Mouse (Mus musculus): Measurements from ENCODE around the gene Aggf1.

Gene Aggf1

DNA sequence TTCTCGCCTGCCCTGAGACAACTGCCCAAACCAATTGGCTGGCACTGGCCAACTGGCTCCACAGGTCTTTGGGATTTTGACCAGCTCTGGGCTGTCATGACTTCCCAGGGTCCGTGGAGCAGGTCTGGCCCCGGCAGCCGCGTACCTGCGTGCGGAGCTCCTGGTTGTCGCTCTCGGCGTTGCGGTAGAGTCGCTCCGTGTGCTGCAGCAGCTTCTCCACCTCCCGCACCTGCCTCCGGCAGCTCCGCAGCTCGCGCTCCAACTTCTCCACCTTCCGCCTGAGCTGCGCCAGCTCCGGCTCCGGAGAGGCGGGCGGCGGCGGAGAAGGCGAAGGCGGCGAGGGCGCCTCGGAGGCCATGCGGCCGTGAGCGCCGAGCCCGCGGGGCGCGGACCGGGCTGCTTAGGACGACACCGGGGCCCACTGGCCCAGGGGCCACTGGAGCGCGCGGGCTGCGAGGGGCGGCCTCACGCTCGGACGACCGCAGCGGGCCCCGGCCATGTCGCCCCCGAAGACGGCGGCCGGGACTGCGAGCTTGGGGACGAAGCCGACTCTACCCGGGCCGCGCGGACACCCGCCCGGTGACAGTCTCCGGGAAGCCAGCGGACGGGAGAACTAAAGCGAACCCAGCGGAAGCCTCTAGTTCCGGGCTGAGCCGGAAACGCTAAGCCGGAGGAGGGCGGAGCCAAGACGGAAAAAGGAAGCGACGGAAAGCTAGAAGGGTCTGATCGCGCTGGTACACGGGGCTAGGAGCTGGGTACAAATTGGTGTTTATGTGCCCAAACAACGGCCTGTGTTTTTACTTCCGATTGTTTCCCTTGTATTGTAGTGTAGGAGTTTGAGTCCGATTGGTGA is at the start of gene Aggf1:
TSS of gene Aggf1 (minus strand) at position 652 of the 853 bp plus-strand sequence.
- in situ Hi-C loops (cut with MboI), result loop anchor here (25.0 kb wide), 1 partner anchor 337 kb away; no protein-coding TSS in a partner anchor

GRCm38 (mm10) chr13:95424932-95425331 is 49.8 kb upstream of the Aggf1 start:
- in situ Hi-C loops (cut with MboI), result no loop called here

- in situ Hi-C loops (cut with MboI), result no loop called here
Measured at GRCm38 (mm10) chr13:95419204-95419749, 44.1 kb upstream of the Aggf1 start.

DNA sequence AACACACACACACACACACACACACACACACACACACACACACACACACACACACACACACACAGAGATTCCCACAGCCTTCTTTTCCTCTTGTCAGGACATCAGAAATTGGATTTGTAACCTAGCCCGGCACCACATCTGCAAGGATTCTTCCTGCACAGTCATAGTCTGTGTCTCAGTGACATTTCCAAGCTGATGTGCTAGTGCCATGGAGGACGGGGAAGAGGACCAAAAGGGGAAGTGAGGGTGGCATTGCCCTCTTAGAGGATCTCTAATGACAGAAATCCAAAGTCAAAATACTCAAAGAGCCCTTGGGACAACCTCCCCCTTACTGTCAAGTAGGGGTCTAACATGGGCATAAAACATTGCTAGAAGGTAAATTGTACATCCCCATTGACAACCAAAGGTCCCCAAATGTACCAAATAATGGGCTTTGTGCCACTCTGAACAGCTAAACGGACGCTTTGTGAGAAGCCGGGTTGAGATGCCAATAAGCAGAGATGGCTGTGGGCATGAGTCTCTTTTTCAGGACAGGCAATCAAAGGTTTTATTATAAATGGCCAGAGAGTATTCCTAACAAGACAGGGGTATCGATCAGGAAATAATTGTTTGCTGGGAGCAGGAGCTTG is 43.5 kb upstream of the Aggf1 start:
- in situ Hi-C loops (cut with MboI), result no loop called here

DNA sequence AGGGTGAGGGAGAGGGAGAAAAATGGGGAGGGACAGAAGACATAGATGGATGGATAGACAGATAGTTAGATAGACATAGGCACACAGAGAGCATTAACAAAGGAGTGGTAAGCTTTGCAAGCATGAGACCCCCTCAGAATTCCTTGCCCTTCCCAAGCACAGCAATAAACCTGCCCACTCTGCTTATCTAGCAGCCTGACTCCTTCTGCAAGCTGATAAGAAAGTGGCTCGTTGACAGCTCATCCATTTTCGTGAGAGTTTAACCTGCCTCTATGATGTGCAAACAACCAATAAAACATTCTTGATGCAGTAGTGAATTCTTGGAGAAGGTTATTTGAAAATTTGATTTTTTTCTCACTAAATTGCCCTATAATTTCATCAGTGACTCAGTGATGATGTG is 37.1 kb upstream of the Aggf1 start:
- in situ Hi-C loops (cut with MboI), result no loop called here

GRCm38 (mm10) chr13:95393242-95393641 is 18.1 kb upstream of the Aggf1 start:
- in situ Hi-C loops (cut with MboI), result loop anchor here (25.0 kb wide), 1 partner anchor 319 kb away; no protein-coding TSS in a partner anchor

DNA sequence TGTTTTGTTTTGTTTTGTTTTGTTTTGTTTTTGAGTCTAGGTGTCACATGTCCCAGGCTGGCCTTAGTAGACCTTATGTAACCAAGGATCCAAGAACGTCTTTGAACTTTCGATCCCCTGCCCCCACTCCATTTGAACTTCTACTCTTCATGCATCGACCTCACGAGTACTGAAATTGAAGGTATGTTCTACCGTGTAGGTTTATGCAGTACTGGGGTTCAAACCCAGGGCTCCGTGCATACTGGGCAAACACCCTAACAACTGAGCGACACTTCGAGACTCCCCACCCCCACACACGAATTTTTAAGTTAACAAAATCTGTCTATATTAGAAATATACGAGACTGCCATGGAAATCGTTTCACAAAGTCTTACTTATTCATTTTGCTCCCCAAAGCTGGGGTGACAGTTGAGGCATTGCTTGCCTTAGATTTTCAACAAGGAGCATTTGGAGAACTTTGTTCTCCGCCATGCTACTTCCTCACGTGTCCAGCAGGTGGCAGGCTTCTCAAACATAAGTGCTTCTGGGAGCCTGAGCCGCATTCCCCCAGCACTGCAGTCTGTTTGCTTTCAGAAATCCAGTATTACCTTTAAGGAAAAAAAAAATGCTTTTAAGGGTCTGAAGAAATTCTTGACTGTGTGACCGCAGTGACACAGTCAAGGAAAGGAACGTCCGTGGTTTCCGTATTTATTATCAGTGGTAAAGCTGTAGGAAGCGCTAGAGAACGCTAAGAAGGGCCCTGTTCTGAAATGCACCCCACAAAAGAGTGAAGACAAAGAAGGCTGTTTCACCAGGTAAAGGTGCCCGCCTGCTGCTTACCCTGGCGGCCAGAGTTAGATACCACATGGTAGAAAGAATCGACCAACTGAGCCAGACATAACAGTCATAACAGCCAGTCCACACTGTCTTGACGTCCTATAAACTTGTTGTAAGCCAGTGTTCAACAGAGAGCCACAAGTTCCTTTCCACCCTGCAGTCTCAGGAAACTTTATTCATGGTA is 15.0 kb upstream of the Aggf1 start:
- in situ Hi-C loops (cut with MboI), result loop anchor here (10.0 to 25.0 kb wide), 2 partner anchors 95 to 322 kb away; no protein-coding TSS in a partner anchor

DNA sequence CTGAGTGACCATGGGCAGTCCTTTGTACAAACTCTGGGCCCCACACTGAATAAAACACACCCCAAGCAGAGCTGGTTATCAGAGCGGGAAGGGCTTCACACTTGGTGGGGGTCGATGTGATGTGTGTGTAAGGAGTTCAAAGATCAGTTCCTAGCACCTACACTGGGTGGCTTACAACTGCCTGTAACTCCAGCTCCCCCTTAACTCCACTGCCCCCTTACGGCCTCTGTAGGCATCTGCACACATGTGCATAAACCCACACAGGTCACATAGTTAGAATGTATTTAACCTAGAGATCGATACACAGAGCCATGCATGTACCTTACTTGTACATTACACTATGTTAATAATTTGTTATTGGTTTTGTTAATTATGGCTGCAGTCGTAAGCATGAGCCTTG is 13.1 kb upstream of the Aggf1 start:
- in situ Hi-C loops (cut with MboI), result loop anchor here (10.0 to 25.0 kb wide), 2 partner anchors 97 to 324 kb away; no protein-coding TSS in a partner anchor

- in situ Hi-C loops (cut with MboI), result loop anchor here (10.0 to 25.0 kb wide), 2 partner anchors 102 to 330 kb away; no protein-coding TSS in a partner anchor
Measured at GRCm38 (mm10) chr13:95382418-95382817, 7.3 kb upstream of the Aggf1 start.

DNA sequence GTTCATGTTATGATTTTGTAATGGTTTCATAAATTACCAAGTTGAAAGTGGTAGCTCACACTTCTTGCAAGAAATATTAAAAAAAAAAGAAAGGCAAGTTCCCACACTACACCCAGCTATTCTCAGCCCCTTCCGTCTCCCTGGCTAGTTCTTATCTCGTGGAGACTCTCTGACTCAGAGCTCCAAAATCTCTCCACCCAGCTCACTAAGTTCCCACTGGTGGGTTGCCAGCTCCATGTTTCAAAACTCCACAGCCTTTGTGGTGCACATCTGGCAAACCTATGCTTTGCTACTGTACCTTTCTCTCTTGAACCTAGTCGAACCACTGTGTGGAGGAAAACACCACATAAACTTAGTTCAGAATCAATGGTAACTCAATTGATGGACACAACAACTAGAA is 3.5 kb upstream of the Aggf1 start:
- in situ Hi-C loops (cut with MboI), result loop anchor here (25.0 kb wide), 1 partner anchor 334 kb away; no protein-coding TSS in a partner anchor

DNA sequence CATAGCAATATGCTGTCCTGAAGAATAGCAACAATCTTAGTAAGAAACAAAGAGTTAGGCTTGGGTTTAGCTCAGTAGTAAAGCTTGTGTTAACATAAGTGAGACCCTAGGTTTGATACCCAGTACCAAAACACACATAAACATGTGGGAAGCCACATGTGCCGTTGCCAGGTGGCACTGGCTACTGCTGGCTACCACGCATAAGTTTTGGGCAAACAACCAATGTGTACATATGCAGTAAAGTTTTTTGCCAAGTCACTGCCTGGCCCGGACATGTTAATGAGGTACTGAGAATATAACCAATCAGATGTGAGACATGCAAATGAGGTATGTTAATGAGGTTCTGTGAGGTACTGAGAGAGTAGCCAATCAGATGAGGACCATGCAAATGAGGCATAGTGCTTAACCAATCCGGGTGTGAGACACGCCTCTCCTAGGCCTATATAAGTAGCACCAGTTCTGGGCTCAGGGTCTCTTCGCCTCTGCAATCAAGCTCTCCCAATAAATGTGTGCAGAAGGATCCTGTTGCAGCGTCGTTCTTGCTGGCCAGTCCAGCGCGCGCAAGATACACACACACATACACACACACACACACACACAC is 1.6 kb upstream of the Aggf1 start:
- in situ Hi-C loops (cut with MboI), result loop anchor here (25.0 kb wide), 1 partner anchor 336 kb away; no protein-coding TSS in a partner anchor

DNA sequence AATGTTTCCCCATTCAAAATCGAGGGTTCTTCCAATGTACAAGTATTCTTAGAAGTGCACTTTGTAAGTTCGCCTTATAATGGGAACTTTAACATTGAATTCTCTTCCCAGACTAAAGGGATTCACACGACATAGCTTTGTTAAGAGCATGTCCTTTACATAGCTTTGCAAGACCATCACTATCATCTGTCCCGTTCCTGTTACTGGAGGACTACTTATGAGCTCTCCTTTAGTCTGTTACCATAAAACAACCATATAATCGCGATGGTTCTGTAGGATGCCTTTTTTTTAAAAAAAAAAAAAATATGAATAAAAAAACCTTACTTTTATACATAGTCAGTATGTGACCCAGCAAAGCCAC is 382 bp upstream of the Aggf1 start:
- in situ Hi-C loops (cut with MboI), result loop anchor here (25.0 kb wide), 1 partner anchor 337 kb away; no protein-coding TSS in a partner anchor

DNA sequence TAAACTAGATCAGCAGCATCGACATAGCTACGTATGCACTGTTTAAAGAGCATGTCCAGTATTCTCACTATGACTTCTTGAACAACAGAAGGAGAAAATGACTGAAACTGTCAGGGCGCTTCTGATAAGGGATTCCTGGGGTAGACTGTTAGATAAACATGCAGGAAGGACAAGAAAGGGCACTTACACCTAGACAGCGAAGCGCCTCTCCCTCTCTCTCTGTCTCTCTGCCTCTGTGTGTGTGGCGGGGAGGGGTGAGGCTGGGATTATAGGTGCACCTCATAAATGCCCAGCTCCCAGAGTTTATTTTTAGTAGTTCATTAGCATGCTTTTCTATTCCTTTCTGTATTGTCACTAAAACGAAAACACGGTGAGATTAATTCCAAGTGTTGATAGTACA is 8.8 kb downstream of the Aggf1 start:
- in situ Hi-C loops (cut with MboI), result no loop called here

- in situ Hi-C loops (cut with MboI), result no loop called here
Measured at GRCm38 (mm10) chr13:95363440-95363839, 11.7 kb downstream of the Aggf1 start.

GRCm38 (mm10) chr13:95358223-95358622 is 16.9 kb downstream of the Aggf1 start:
- in situ Hi-C loops (cut with MboI), result no loop called here

- in situ Hi-C loops (cut with MboI), result no loop called here
Measured at GRCm38 (mm10) chr13:95348476-95348875, 26.7 kb downstream of the Aggf1 start.

GRCm38 (mm10) chr13:95347018-95347696 is 28.0 kb downstream of the Aggf1 start:
- in situ Hi-C loops (cut with MboI), result no loop called here

GRCm38 (mm10) chr13:95345869-95346268 is 29.3 kb downstream of the Aggf1 start:
- in situ Hi-C loops (cut with MboI), result no loop called here

DNA sequence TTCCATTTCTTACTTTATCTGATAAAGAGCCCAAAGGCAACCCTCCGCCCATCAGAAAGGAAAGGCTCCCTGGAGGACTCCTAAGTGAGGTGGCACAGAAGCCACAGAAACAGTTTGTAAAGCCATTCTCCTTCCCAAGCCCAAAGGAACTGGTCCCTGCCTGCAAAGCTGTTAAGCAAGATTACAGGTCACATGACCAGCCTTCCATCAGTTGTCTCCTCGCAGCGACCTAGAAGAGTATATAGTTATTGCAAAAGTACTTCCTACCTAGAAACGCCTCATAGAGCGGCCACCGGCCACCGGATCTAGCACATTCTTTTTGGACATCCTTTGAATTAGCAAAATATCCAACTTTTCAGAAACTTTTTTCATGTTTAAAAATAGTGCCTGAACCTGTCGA is 31.7 kb downstream of the Aggf1 start:
- in situ Hi-C loops (cut with MboI), result no loop called here

DNA sequence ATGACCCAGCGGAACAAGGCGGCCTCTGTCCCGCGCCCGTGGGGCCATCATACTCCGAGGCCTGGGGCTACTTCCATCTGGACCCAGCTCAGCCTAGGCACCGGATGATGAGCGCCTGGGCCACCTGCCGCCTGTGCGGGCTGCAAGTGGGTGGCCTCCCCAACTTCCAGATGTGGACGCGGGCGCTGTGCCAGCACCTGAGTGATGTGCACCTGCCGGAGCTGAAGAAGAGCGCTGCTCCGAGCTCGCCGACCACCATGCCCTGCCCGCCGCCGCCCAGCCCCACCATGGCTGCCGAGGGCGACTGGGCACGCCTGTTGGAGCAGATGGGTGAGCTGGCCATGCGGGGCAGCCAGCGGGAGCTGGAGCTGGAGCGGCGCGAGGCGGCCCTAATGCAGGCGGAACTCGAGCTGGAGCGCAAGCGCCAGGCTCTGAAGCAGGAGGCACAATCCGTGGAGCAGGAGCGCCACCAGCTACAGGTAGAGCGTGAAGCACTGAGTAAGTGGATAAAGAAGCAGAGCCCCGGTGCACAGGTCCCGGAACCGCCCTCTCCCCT is 39.0 kb downstream of the Aggf1 start:
- in situ Hi-C loops (cut with MboI), result no loop called here
